Mouse (Mus musculus) left cerebral cortex, postnatal 4 days (tissue): ENCODE data around the gene Tbl2. TPM values are rescaled to one million over a fixed set of nuclear protein-coding genes. Genes with fewer than 3 reads are reported as not detected.

Experiments
- DNase-seq: peaks from one replicate; pipeline ENCODE4 v3.0.0-alpha.2; 2022
- intact Hi-C: fragments of 180-260 bp; cut with DNase I; formaldehyde crosslinking; loops from one replicate; pipeline ENCODE4 v1.15.1; 2025
- microRNA-seq: library from miRNA; unstranded; fragments of <30 nt; microRNA quantifications from one replicate; pipeline ENCODE4 v1.2.0, GENCODE M21; 2022
- total RNA-seq, 2 experiments: library from RNA; stranded (reverse); gene quantifications; 2 replicates each; pipeline ENCODE4 v1.2.3; 2021

Gene Tbl2
- total RNA-seq, 2 experiments from 2014 or later: 18.9 to 21.8 TPM

GRCm38 (mm10) chr5:135185016-135185415 lies 35.6 kb downstream of the Tbl2 start:
- DNase-seq: no peak
- intact Hi-C loops: no loop called here

DNA sequence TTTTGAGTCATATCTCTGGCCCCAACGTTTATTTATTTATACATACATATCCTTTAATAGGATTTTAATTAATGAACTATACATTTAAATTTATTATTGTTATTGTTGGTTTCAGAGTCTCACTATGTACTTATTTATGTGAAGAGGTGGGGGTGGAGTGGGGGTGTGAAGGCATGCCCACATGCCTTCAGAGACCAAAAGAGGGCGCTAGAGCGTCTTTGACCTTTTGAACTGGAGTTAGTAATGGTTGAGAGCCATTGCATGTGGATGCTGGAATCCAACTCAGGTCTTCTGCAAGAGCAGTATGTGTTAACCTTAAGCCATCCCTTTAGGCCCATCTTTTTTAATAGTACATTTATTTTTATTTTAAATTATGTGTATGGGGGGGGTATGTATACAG lies 36.1 kb downstream of the Tbl2 start:
- intact Hi-C loops: no loop called here

GRCm38 (mm10) chr5:135186231-135186620 lies 36.8 kb downstream of the Tbl2 start:
- DNase-seq: no peak

More for the DNA sequence above, 36.1 kb downstream of the Tbl2 start:
- peak; percentile 23 for DNase-seq

GRCm38 (mm10) chr5:135186621-135187348 lies 37.3 kb downstream of the Tbl2 start, which contains the start of gene Baz1b:
TSS of gene Baz1b (plus strand) at chr5:135187264.
- intact Hi-C loops: no loop called here
- DNase-seq: peak; percentile 100

More at GRCm38 (mm10) chr5:135186231-135186620, 36.8 kb downstream of the Tbl2 start:
- intact Hi-C loops: no loop called here

GRCm38 (mm10) chr5:135187349-135188213 lies 38.1 kb downstream of the Tbl2 start:
- peak; percentile 48 for DNase-seq
- intact Hi-C loops: no loop called here

DNA sequence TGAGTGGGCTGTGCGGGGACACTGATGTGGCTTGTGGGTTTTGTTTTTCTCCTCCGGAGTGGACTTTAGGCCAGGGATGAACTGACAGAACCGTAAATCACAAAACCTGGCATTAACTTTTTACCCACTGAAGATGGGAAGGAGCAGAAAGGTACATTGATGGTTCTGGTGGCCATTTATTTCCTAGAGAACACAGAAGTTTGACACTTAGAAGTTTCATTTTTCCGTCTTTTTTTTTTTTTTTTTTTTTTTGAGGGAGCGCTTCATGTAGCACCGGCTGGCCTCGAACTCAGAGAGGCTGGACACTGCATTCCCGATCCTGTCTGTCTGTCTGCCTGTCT lies 38.7 kb downstream of the Tbl2 start:
- intact Hi-C loops: no loop called here
- DNase-seq: no peak

DNA sequence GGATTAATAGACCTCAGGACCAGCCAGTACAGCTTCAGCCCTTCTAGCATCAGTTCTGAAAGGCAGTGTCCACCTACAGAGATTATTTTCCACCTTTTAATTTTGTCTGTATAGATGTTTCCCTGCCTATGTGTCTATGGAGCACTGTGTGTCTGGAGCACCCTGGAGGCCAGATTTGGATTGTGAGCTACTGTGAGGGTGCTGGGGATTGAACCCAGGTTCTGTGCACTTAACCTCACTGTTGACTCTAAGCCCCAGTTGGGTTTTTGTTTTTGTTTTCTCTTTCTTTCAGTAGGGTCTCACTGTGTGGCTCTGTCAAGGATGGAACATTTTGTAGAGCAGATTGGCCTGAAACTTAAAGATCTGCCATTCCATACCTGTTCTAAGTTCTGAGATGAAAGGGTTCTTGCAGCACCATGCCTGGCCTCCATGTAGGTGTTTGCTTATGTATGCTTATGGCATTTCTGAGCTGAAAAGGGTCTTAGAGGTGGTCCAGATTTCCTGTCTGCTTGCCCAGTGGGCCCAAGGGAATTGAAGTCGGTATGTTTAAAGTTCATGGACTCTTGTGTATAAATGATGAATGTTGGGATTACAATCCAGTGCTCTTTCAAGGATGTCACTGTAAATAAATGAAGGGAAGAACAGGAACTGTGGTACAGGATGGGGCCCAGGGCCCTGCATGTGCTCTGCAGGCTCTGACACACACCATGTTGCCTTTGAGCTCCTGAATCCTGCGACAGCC lies 40.0 kb downstream of the Tbl2 start:
- intact Hi-C loops: loop anchor here (5.0 kb wide), 1 partner anchor 172 kb away; no protein-coding TSS in a partner anchor
- no peak for DNase-seq

DNA sequence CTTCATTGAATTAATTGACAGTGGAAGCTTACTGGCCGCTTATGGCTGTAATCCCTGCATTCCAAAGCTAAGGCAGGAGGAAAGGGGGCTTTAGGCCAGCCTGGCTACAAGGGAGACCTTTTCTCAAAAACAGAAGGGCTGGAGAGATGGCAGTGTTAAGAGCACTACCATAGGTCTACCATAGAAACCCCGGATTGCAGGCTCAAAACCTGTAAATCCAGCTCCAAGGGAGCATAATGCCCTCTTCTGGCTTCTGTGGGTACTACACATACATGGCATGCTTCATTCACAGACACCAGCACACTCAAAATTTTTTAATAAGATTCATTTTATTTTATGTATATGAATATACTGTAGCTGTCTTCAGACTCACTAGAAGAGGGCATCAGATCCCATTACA lies 42.2 kb downstream of the Tbl2 start:
- intact Hi-C loops: loop anchor here (5.0 kb wide), 1 partner anchor 174 kb away; no protein-coding TSS in a partner anchor
- peak; percentile 60 for DNase-seq

- intact Hi-C loops: loop anchor here (5.0 kb wide), 1 partner anchor 175 kb away; no protein-coding TSS in a partner anchor
- no peak for DNase-seq
Measured at GRCm38 (mm10) chr5:135192431-135192830, 43.0 kb downstream of the Tbl2 start.

GRCm38 (mm10) chr5:135196367-135196766 lies 46.9 kb downstream of the Tbl2 start:
- no peak for DNase-seq
- intact Hi-C loops: no loop called here

DNA sequence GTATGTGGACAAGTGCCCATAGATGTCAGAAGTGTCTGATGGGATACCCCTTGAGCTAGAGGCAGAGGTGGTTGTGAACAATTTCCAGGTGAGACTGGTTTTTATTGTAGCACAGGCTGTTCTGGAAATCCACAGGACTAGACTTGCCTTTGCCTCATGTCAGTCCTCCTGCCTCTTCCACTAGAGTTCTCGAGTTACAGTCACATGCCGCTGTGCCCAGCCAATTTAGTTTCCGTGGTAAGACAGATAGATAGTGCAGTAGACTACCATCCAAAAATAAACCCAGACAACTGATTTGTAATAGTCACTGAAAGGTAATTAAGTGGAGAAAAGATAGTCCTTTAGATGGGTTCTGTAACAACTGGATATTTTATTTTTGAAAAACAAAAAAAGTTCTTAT lies 53.3 kb downstream of the Tbl2 start:
- no peak for DNase-seq
- intact Hi-C loops: no loop called here

GRCm38 (mm10) chr5:135208197-135208596 lies 58.7 kb downstream of the Tbl2 start:
- intact Hi-C loops: no loop called here
- no peak for DNase-seq

Small RNA genes lying within 50 kb of the gene (microRNA-seq; reads per million reads assigned to microRNA genes)
- gene Gm25315: not detected

Other genes with a start within 250 kb of the Tbl2 start
- gene Tmem270, start 242.9 kb upstream of the Tbl2 start, total RNA-seq: not detected
- gene Cldn13, start 234.1 kb upstream of the Tbl2 start, total RNA-seq: not detected
- gene Mettl27, start 217.3 kb upstream of the Tbl2 start, total RNA-seq: 1 to 10 TPM; 6.4 to 7.2 TPM
- gene Cldn4, start 202.7 kb upstream of the Tbl2 start, total RNA-seq: under 1 TPM in 1 of 2 experiments, not detected in 1; 0.18 TPM
- 1 to 10 TPM; 6.2 to 6.4 TPM for gene Cldn3, start 163.4 kb upstream of the Tbl2 start, total RNA-seq
- 10 to 100 TPM; 56.6 to 60.8 TPM for gene Abhd11, start 140.5 kb upstream of the Tbl2 start, total RNA-seq
- 100 to 1,000 TPM; 261 to 264 TPM for gene Stx1a, start 126.2 kb upstream of the Tbl2 start, total RNA-seq
- 10 to 100 TPM; 27.4 to 30.1 TPM for gene Dnajc30, start 85.5 kb upstream of the Tbl2 start, total RNA-seq
- gene Bud23, start 84.7 kb upstream of the Tbl2 start, total RNA-seq: 10 to 100 TPM; 51.7 to 52.1 TPM
- gene Vps37d, start 71.4 kb upstream of the Tbl2 start, total RNA-seq: 10 to 100 TPM; 46.1 TPM
- gene Mlxipl, start 59.8 kb upstream of the Tbl2 start, total RNA-seq: 1 to 10 TPM; 1.6 to 2.4 TPM
- 10 to 100 TPM; 24.3 to 26.6 TPM for gene Bcl7b, start 18.6 kb downstream of the Tbl2 start, total RNA-seq
- gene Baz1b, start 37.6 kb downstream of the Tbl2 start, total RNA-seq: 10 to 100 TPM; 57.8 to 61.9 TPM
- 10 to 100 TPM; 15.3 to 17.9 TPM for gene Fzd9, start 101.6 kb downstream of the Tbl2 start, total RNA-seq
- gene Fkbp6, start 200.4 kb downstream of the Tbl2 start, total RNA-seq: under 1 TPM; 0.42 to 0.64 TPM
- not detected for gene Trim50, start 203.6 kb downstream of the Tbl2 start, total RNA-seq
- 10 to 100 TPM; 31.2 to 34.1 TPM for gene Nsun5, start 220.3 kb downstream of the Tbl2 start, total RNA-seq
- gene Pom121, start 244.9 kb downstream of the Tbl2 start, total RNA-seq: 10 to 100 TPM; 44.9 to 45.4 TPM